Mouse (Mus musculus): ENCODE data around the gene Gnai1.
A peak's percentile ranks its signal among the peaks of the same experiment; 100 is the strongest.
"Not testable (repeated sequence)": the region's sequence is repeated elsewhere in the genome, so short reads cannot be mapped to it uniquely, and the experiment has no call there.

The Gnai1 gene

GRCm38 (mm10) chr5:18360281-18360819 is at the start of gene Gnai1:
Gnai1 (minus strand) TSS chr5:18360355.
- DNase-seq (ENCODE audit: low spot score): peak; percentile 83

GRCm38 (mm10) chr5:18367864-18368263 is 7.7 kb upstream of the Gnai1 start:
- DNase-seq (ENCODE audit: low spot score): no peak

- DNase-seq (ENCODE audit: low spot score): no peak
These were observed 5.3 kb upstream of the Gnai1 start for GRCm38 (mm10) chr5:18365460-18365859.

- DNase-seq (ENCODE audit: low spot score): no peak
These were observed 801 bp upstream of the Gnai1 start for GRCm38 (mm10) chr5:18360956-18361355.

- DNase-seq (ENCODE audit: low spot score): peak; percentile 61
These were observed 527 bp downstream of the Gnai1 start for GRCm38 (mm10) chr5:18359376-18360280.

GRCm38 (mm10) chr5:18358778-18359177 is 1.4 kb downstream of the Gnai1 start:
- DNase-seq (ENCODE audit: low spot score): peak; percentile 11

GRCm38 (mm10) chr5:18358191-18358590 is 2.0 kb downstream of the Gnai1 start:
- DNase-seq (ENCODE audit: low spot score): peak; percentile 75

GRCm38 (mm10) chr5:18347297-18347696 is 12.9 kb downstream of the Gnai1 start:
- no peak for DNase-seq (ENCODE audit: low spot score)

- DNase-seq (ENCODE audit: low spot score): no peak
These were observed 16.6 kb downstream of the Gnai1 start for GRCm38 (mm10) chr5:18343455-18344142.

- DNase-seq (ENCODE audit: low spot score): no peak
These were observed 17.2 kb downstream of the Gnai1 start for GRCm38 (mm10) chr5:18342765-18343454.

GRCm38 (mm10) chr5:18341876-18342275 is 18.3 kb downstream of the Gnai1 start:
- DNase-seq (ENCODE audit: low spot score): not testable (repeated sequence)

- no peak for DNase-seq (ENCODE audit: low spot score)
These were observed 27.9 kb downstream of the Gnai1 start for GRCm38 (mm10) chr5:18332256-18332655.

- DNase-seq (ENCODE audit: low spot score): no peak
These were observed 29.4 kb downstream of the Gnai1 start for GRCm38 (mm10) chr5:18330726-18331125.

- no peak for DNase-seq (ENCODE audit: low spot score)
These were observed 34.0 kb downstream of the Gnai1 start for GRCm38 (mm10) chr5:18326159-18326558.

- DNase-seq (ENCODE audit: low spot score): peak; percentile 47
These were observed 36.6 kb downstream of the Gnai1 start for GRCm38 (mm10) chr5:18323534-18323933.

GRCm38 (mm10) chr5:18321661-18322060 is 38.5 kb downstream of the Gnai1 start:
- no peak for DNase-seq (ENCODE audit: low spot score)

- DNase-seq (ENCODE audit: low spot score): no peak
These were observed 41.3 kb downstream of the Gnai1 start for GRCm38 (mm10) chr5:18318846-18319245.

GRCm38 (mm10) chr5:18307229-18307804 is 52.8 kb downstream of the Gnai1 start:
- DNase-seq (ENCODE audit: low spot score): no peak

GRCm38 (mm10) chr5:18296584-18296983 is 63.6 kb downstream of the Gnai1 start:
- no peak for DNase-seq (ENCODE audit: low spot score)

GRCm38 (mm10) chr5:18292744-18293143 is 67.4 kb downstream of the Gnai1 start:
- peak; percentile 17 for DNase-seq (ENCODE audit: low spot score)

- no peak for DNase-seq (ENCODE audit: low spot score)
These were observed 70.6 kb downstream of the Gnai1 start for GRCm38 (mm10) chr5:18289530-18289929.

- no peak for DNase-seq (ENCODE audit: low spot score)
These were observed 71.5 kb downstream of the Gnai1 start for GRCm38 (mm10) chr5:18288694-18289093.
